21 mouse cellular contexts compared by ENCODE assay signal in the genomic region with DNA sequence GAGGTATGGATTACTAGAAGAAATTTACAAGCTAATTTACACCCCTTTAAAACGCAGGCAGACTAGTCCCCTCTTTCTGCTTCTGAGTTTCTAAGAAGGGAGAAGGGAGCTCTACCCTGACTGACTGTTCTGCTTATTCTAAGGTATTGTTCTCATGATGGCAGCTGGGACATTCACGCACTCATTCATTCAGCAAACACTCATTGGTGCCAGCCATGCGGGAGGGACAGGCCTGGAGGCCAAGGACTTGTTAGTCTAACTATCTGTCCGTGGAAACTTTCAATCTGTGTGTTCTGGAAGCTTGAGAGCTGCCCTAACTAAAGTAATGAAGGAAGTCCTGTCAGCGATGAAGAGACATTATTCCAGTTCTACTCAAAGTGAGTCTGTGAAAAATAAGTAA. TPM values are rescaled to one million over a fixed set of nuclear protein-coding genes. Genes with fewer than 3 reads are reported as not detected.
A peak's percentile ranks its signal among the peaks of the same experiment; 100 is the strongest.
DNase-seq lines count a peak whose midpoint lies in the region; ATAC-seq lines count a peak whose summit lies in the region.
"Had no signal": no experiment of that assay in that cellular context is flagged by ENCODE, and none has a peak within 500 bp of the region (broad histone marks: within the 10 kb centered on the region; RNA-seq: fewer than 3 reads in every experiment).

No protein-coding gene starts in this region.

- 0 out of 2 replicates have a peak, but pooled peaks have one; percentile 22 for ATAC-seq in hindbrain, embryonic 11.5 days (ENCODE audit: low FRiP score)
- ATAC-seq in hindbrain, embryonic 16.5 days, result no peak
- peak; percentile 70; the same call in 1 of the 2 replicates for ATAC-seq in lung, embryonic 15.5 days (ENCODE audit: borderline replicate concordance, extremely low read depth, low FRiP score, low TSS enrichment)
- ATAC-seq: activated CD4-positive, CD25-positive, alpha-beta regulatory T cell, adult 4 months; forebrain, embryonic 16.5 days; Patski had no signal

- H3K4me3 ChIP-seq in hindbrain, embryonic 11.5 days (ENCODE audit: low read depth, low read length), result no peak overlapping the region
- H3K4me3 ChIP-seq in hindbrain, embryonic 16.5 days (ENCODE audit: low read length), result no peak overlapping the region
- H3K4me3 ChIP-seq in lung, embryonic 15.5 days, result no peak overlapping the region
- H3K4me3 ChIP-seq: embryonic facial prominence, embryonic 15.5 days; erythroblast, embryonic 14.5 days; forebrain, embryonic 10.5 days; heart, embryonic 13.5 days had no signal

- DNase-seq in hindbrain, embryonic 11.5 days (ENCODE audit: low spot score), result no peak
- DNase-seq in lung, postnatal 14 days, result no peak
- DNase-seq in lung, postnatal 10 days, result peak; percentile 44
- DNase-seq in adrenal gland, adult 2 months, result no peak
- DNase-seq: adrenal gland, postnatal 25 days; cerebellum, adult 8-10 months; cerebellum, postnatal 14 days; embryo, embryonic 11 days; gastrocnemius, postnatal 10 days; heart, postnatal 36 days had no signal

- H3K27ac ChIP-seq in hindbrain, embryonic 11.5 days (ENCODE audit: low read depth, low read length), result no peak overlapping the region
- H3K27ac ChIP-seq in hindbrain, embryonic 16.5 days (ENCODE audit: low read depth, low read length), result no peak overlapping the region
- no peak overlapping the region for H3K27ac ChIP-seq in lung, embryonic 15.5 days
- H3K27ac ChIP-seq: embryonic facial prominence, embryonic 15.5 days; forebrain, embryonic 10.5 days; heart, embryonic 13.5 days; hindbrain, embryonic 14.5 days had no signal

- WGBS in hindbrain, embryonic 11.5 days, result 65% methylated on average over 5 of the region's 5 CpGs
- 52% methylated on average over 5 of the region's 5 CpGs for WGBS in hindbrain, embryonic 16.5 days
- WGBS in lung, embryonic 15.5 days, result 43% methylated on average over 5 of the region's 5 CpGs

- no peaks in the 10 kb centered on the region for H3K36me3 ChIP-seq in hindbrain, embryonic 11.5 days (ENCODE audit: control insufficient read depth, insufficient read depth, low read length)
- no peaks in the 10 kb centered on the region for H3K36me3 ChIP-seq in hindbrain, embryonic 16.5 days (ENCODE audit: control insufficient read depth, insufficient read depth, low read length)
- no peaks in the 10 kb centered on the region for H3K36me3 ChIP-seq in lung, embryonic 15.5 days
- H3K36me3 ChIP-seq: embryonic facial prominence, embryonic 15.5 days; forebrain, embryonic 10.5 days; heart, embryonic 13.5 days had no signal

- no peaks in the 10 kb centered on the region for H3K27me3 ChIP-seq in hindbrain, embryonic 11.5 days (ENCODE audit: control insufficient read depth, insufficient read depth, low read length)
- H3K27me3 ChIP-seq in hindbrain, embryonic 16.5 days (replicated peaks; ENCODE audit: control insufficient read depth, insufficient read depth, low read length), result no peaks in the 10 kb centered on the region
- H3K27me3 ChIP-seq in lung, embryonic 15.5 days, result no peaks in the 10 kb centered on the region
- H3K27me3 ChIP-seq: CH12.LX; embryonic facial prominence, embryonic 15.5 days; heart, embryonic 13.5 days; Patski had no signal

- H3K9me3 ChIP-seq in hindbrain, embryonic 11.5 days (ENCODE audit: control insufficient read depth, low read length), result no peaks in the 10 kb centered on the region
- H3K9me3 ChIP-seq in hindbrain, embryonic 16.5 days (ENCODE audit: control insufficient read depth, low read length), result no peaks in the 10 kb centered on the region
- H3K9me3 ChIP-seq in lung, embryonic 15.5 days, result no peaks in the 10 kb centered on the region
- H3K9me3 ChIP-seq: embryonic facial prominence, embryonic 15.5 days; forebrain, embryonic 10.5 days; heart, embryonic 13.5 days had no signal

- H3K9ac ChIP-seq in hindbrain, embryonic 11.5 days (ENCODE audit: low read depth, low read length), result no peak overlapping the region
- H3K9ac ChIP-seq in hindbrain, embryonic 16.5 days (ENCODE audit: low read depth, low read length), result no peak overlapping the region
- no peak overlapping the region for H3K9ac ChIP-seq in lung, embryonic 15.5 days
- H3K9ac ChIP-seq: embryonic facial prominence, embryonic 15.5 days; heart, embryonic 13.5 days; hindbrain, embryonic 14.5 days had no signal

- H3K4me2 ChIP-seq in hindbrain, embryonic 11.5 days (replicated peaks; ENCODE audit: low read depth, low read length), result no peak overlapping the region
- H3K4me2 ChIP-seq in hindbrain, embryonic 16.5 days (ENCODE audit: low read length), result no peak overlapping the region
- no peak overlapping the region for H3K4me2 ChIP-seq in lung, embryonic 15.5 days
- H3K4me2 ChIP-seq: embryonic facial prominence, embryonic 15.5 days; heart, embryonic 13.5 days; hindbrain, embryonic 14.5 days had no signal

- H3K4me1 ChIP-seq in hindbrain, embryonic 11.5 days (replicated peaks; ENCODE audit: control insufficient read depth, insufficient read depth, low read length), result no peaks in the 10 kb centered on the region
- H3K4me1 ChIP-seq in hindbrain, embryonic 16.5 days (ENCODE audit: control insufficient read depth, insufficient read depth, low read depth, low read length), result no peaks in the 10 kb centered on the region
- H3K4me1 ChIP-seq in lung, embryonic 15.5 days, result peaks cover 10% of the 10 kb centered on the region; the same call in 1 of the 2 replicates
- H3K4me1 ChIP-seq: embryonic facial prominence, embryonic 15.5 days had no signal

RNA-seq across cellular contexts. Expression of a gene that starts 14.4 kb away (rescaled TPM):
- polyA plus RNA-seq in hindbrain, embryonic 11.5 days (2014; fragmentation: Nextera tagmentation; extraction: Ambion mirVana), result 0.88 and 1.0 TPM in 2 replicates
- 0.36 and 0.50 TPM in 2 replicates for polyA plus RNA-seq in hindbrain, embryonic 16.5 days (2015; fragmentation: Nextera tagmentation; extraction: Ambion mirVana)
- polyA plus RNA-seq in lung, embryonic 15.5 days (2015; fragmentation: Nextera tagmentation; extraction: Ambion mirVana), result 2.9 and 3.2 TPM in 2 replicates
- total RNA-seq in adrenal gland, adult 2 months (2021), result 1 to 10 TPM; 3.3 to 4.7 TPM
- polyA plus RNA-seq in adrenal gland, adult 2 months (2012; rRNA removed), result 0.80 and 1.2 TPM in 2 replicates
- total RNA-seq: CH12.LX had no signal
- polyA plus RNA-seq: erythroblast, embryonic 14.5 days had no signal
